Comparison of ENCODE assay signal across 8 mouse cellular contexts in the genomic region with DNA sequence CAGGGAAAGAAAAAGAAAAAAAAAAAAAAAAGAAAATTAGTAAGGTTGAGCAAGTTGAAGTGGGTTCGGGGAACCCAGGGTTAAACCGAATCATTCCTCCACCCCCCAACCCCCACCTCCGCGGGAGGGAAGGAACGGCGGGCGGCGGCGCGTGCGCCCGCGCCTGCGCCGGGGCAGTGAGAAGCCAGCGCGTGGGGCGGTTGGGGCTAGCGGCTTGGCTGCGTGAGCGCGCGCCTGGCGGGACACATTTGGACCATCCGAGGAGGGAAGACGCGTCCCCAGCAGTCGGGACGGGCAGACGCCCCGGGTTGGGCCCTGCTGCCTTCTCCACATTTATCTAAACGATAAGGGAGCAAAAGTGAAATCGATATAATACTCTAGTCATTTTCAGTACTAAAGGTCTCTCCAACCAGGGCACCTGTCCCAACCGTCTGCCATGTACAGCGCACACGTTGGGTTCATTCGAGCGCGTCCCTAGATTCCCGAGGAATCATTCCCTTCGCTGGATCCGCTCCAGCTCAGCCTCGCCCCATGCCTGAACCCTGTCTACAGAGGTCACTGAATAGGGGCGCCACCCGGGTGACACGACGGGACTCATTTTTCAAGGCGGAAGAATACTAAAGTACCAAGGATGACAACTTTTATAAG. TPM values are rescaled to one million over a fixed set of nuclear protein-coding genes. Genes with fewer than 3 reads are reported as not detected.
DNase-seq lines count a peak whose midpoint lies in the region; ATAC-seq lines count a peak whose summit lies in the region.

No protein-coding gene starts in this region.

- H3K27me3 ChIP-seq in hindbrain, embryonic 12.5 days = no peaks in the 10 kb centered on the region

- peak; percentile 86 for DNase-seq in R1 (ENCODE audit: low read depth, low spot score)
- peak; percentile 87 for DNase-seq in cerebellum, adult 9-11 months
- DNase-seq in frontal cortex, postnatal 25 days (ENCODE audit: low spot score in 2 of 2) = peak; percentile 37 to 60
- DNase-seq in left cerebral cortex, postnatal 10 days (ENCODE audit: extremely low spot score in 1 of 2, low spot score in 2 of 2) = peak; percentile 56 to 91
- DNase-seq in right cerebral cortex, adult 18-20 months = peak; percentile 77
- DNase-seq in urinary bladder, adult 2 months (ENCODE audit: low spot score) = peak; percentile 82

- peak overlapping the region; percentile 92 for H3K9ac ChIP-seq in hindbrain, embryonic 12.5 days

- peak overlapping the region; percentile 99 for H3K4me3 ChIP-seq in hindbrain, embryonic 12.5 days

- peaks cover 28% of the 10 kb centered on the region for H3K36me3 ChIP-seq in hindbrain, embryonic 12.5 days

- peak; percentile 64 for ATAC-seq in hindbrain, embryonic 12.5 days (ENCODE audit: low FRiP score)
- peak; percentile 32 for ATAC-seq in megakaryocyte, adult 5-6 weeks (ENCODE audit: poor library complexity, severe bottlenecking)

- intact Hi-C loops in left cerebral cortex, postnatal 10 days (cut with DNase I) = no loop called here

- peak overlapping the region; percentile 98 for H3K4me2 ChIP-seq in hindbrain, embryonic 12.5 days (replicated peaks)

- no peaks in the 10 kb centered on the region for H3K9me3 ChIP-seq in hindbrain, embryonic 12.5 days (replicated peaks)

- peak overlapping the region; percentile 98 for H3K27ac ChIP-seq in hindbrain, embryonic 12.5 days

- under 1% methylated on average over 48 of the region's 48 CpGs for WGBS in hindbrain, embryonic 12.5 days

- H3K4me1 ChIP-seq in hindbrain, embryonic 12.5 days = peaks cover 43% of the 10 kb centered on the region

RNA-seq across cellular contexts. Expression of gene Pfn1, which starts 0.6 kb away (rescaled TPM):
- 1,190 and 1,267 TPM in 2 replicates for polyA plus RNA-seq in hindbrain, embryonic 12.5 days (2016; fragmentation: Nextera tagmentation; extraction: Ambion mirVana)
- total RNA-seq in left cerebral cortex, postnatal 10 days (2021) = 100 to 1,000 TPM; 286 to 295 TPM
- total RNA-seq in megakaryocyte, adult 5-6 weeks (2015) = 1,800 and 1,907 TPM in 2 replicates
- total RNA-seq in megakaryocyte, adult 5-6 weeks (2017) = 869 and 896 TPM in 2 replicates
- polyA plus RNA-seq in urinary bladder, adult 2 months (2012; rRNA removed) = 1,258 and 1,344 TPM in 2 replicates

RNA-seq across cellular contexts. Expression of gene Eno3, which starts 2.0 kb away (rescaled TPM):
- 14.9 and 18.5 TPM in 2 replicates for polyA plus RNA-seq in hindbrain, embryonic 12.5 days (2016; fragmentation: Nextera tagmentation; extraction: Ambion mirVana)
- total RNA-seq in left cerebral cortex, postnatal 10 days (2021) = 10 to 100 TPM in 1 of 2 experiments, 1 to 10 TPM in 1; 9.2 to 10.9 TPM
- total RNA-seq in megakaryocyte, adult 5-6 weeks (2015) = 6.3 and 7.8 TPM in 2 replicates
- total RNA-seq in megakaryocyte, adult 5-6 weeks (2017) = 5.9 and 8.2 TPM in 2 replicates
- polyA plus RNA-seq in urinary bladder, adult 2 months (2012; rRNA removed) = 104 and 126 TPM in 2 replicates

RNA-seq across cellular contexts. Expression of gene Slc25a11, which starts 7.8 kb away (rescaled TPM):
- 145 and 148 TPM in 2 replicates for polyA plus RNA-seq in hindbrain, embryonic 12.5 days (2016; fragmentation: Nextera tagmentation; extraction: Ambion mirVana)
- 100 to 1,000 TPM; 112 to 121 TPM for total RNA-seq in left cerebral cortex, postnatal 10 days (2021)
- 78.9 and 93.0 TPM in 2 replicates for total RNA-seq in megakaryocyte, adult 5-6 weeks (2015)
- total RNA-seq in megakaryocyte, adult 5-6 weeks (2017) = 63.4 and 66.1 TPM in 2 replicates
- 93.9 and 96.9 TPM in 2 replicates for polyA plus RNA-seq in urinary bladder, adult 2 months (2012; rRNA removed)

RNA-seq across cellular contexts. Expression of gene Rnf167, which starts 8.0 kb away (rescaled TPM):
- 96.0 and 102 TPM in 2 replicates for polyA plus RNA-seq in hindbrain, embryonic 12.5 days (2016; fragmentation: Nextera tagmentation; extraction: Ambion mirVana)
- total RNA-seq in left cerebral cortex, postnatal 10 days (2021) = 10 to 100 TPM; 62.2 to 62.7 TPM
- 75.6 and 82.1 TPM in 2 replicates for total RNA-seq in megakaryocyte, adult 5-6 weeks (2015)
- 57.4 and 60.0 TPM in 2 replicates for total RNA-seq in megakaryocyte, adult 5-6 weeks (2017)
- 116 and 119 TPM in 2 replicates for polyA plus RNA-seq in urinary bladder, adult 2 months (2012; rRNA removed)

RNA-seq across cellular contexts. Expression of gene Spag7, which starts 14.2 kb away (rescaled TPM):
- 143 and 144 TPM in 2 replicates for polyA plus RNA-seq in hindbrain, embryonic 12.5 days (2016; fragmentation: Nextera tagmentation; extraction: Ambion mirVana)
- 10 to 100 TPM; 50.1 to 52.9 TPM for total RNA-seq in left cerebral cortex, postnatal 10 days (2021)
- total RNA-seq in megakaryocyte, adult 5-6 weeks (2015) = 78.5 and 83.3 TPM in 2 replicates
- total RNA-seq in megakaryocyte, adult 5-6 weeks (2017) = 67.0 and 83.5 TPM in 2 replicates
- 89.4 and 93.2 TPM in 2 replicates for polyA plus RNA-seq in urinary bladder, adult 2 months (2012; rRNA removed)

Comparison
In these comparisons a context has a peak if more than half of its experiments do, and no peak if none do; other contexts are left out.
1. Peak in every context shown above with its lines: DNase-seq, ATAC-seq, H3K4me3 ChIP-seq and H3K27ac ChIP-seq.